Mouse (Mus musculus) kidney, adult 11 months (tissue): ENCODE results near the gene Gm21739.
"Not testable (repeated sequence)": the region's sequence is repeated elsewhere in the genome, so short reads cannot be mapped to it uniquely, and the experiment has no call there.

Source experiments
- DNase-seq: peaks from one replicate; pipeline ENCODE4 v3.0.0; 2022

Gm21739 gene

GRCm38 (mm10) chrY:44264344-44264743, at the start of gene Gm21739:
Gene Gm21739 (minus strand): TSS chrY:44264444.
- DNase-seq, result not testable (repeated sequence)
